Mouse (Mus musculus): ENCODE results near the gene Ncor2. TPM values are rescaled to one million over a fixed set of nuclear protein-coding genes. Genes with fewer than 3 reads are reported as not detected.

The Ncor2 gene
- polyA plus RNA-seq, 1 experiment from 2014 or later: 19.9 TPM

DNA sequence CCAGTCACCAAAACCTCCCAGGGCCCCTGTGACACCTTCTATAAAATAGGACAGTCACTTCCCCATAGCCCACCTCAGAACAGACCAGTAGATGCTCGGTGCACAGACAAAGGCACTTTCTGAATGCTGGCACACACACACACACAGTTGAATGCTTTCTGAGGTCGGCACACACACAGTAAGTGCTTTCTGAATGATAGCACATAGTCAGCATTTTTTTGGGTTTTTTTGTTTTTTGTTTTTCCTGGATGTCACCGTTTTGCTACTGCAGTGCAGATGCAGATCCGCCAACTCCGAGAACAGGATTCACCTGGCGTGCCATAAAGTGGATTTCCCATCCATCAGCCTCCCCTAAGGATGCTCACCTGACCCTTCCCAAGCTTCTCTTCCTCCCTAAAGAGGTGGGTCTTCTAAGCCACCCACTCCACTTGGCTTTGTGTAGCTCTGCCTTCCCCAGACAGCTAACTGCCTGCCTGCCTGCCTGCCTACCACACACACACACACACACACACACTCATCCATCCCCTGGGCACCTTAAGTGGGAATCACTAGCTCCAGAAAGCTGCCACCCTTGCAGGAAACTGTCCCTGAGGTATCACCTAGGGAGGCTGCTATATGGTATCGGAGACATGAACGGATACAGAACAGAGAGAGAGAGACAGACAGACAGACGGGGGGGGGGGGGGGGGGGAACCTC is 3.2 kb downstream of the Ncor2 start:
- Histone ChIP-seq H3K4me1 (ENCODE audit: control insufficient read depth, insufficient read depth, low read length) (peaks cover 75% of the 10 kb centered on the region), H3K4me3 (ENCODE audit: low read depth, low read length) (peak overlapping the region; percentile 72), H3K27ac (ENCODE audit: low read length) (peak overlapping the region; percentile 93), H3K27me3 (ENCODE audit: control insufficient read depth, insufficient read depth, low read depth, low read length) (no peaks in the 10 kb centered on the region), H3K36me3 (ENCODE audit: control insufficient read depth, insufficient read depth, low read length) (no peaks in the 10 kb centered on the region), H3K9me3 (replicated peaks; ENCODE audit: control insufficient read depth, low read length, poor library complexity, severe bottlenecking) (no peaks in the 10 kb centered on the region), H3K9ac (ENCODE audit: low read depth, low read length) (peak overlapping the region; percentile 77), H3K4me2 (ENCODE audit: low read length) (peak overlapping the region; percentile 89)
- ATAC-seq: no peak
- 53% methylated on average over 9 of the region's 9 CpGs for whole genome bisulfite sequencing

DNA sequence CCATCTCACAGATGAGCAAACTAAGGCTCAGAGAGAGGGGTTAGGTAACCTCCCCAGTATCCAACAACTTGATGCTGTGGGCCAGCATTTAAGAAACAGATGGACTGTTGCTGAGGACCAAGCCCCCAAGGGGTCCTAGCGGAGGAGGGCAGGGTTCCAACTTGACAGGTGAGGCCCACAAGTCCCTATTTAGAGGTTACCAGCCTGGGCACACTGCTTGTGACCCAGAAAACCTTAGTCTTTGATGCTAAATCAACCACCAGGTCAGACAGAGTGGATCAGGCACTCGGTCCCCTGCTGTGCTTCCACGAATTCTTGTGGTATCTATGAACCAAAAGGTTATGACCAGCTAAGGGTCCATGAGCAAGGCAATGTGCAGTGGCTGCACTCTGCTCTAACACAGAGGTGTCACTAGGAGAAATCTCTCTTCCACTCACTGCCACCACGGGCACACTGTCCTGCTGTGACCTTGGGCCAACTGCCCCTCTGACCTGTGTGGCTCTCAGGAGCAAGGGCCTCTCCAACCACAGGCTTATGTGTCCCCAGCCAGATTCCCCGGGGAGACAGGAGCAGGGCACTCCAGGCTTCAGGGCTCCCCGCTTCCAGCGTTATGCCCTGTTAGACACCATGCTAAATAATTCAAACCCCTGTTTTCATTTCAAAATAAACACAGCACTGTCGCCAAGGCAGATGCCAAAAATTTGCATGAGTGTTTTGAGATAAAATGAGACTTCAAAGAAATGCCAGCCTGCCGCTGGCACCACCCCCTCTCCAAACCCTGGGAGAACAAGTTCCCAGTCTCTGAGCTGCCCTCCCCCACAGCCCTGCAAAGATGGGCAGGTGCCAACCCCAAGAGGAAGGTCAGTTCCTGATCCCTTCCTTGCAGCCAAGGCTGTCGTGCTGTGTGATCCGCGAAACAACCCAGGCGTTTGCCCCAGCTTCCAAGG is 4.0 kb downstream of the Ncor2 start:
- no peaks in the 10 kb centered on the region for H3K36me3 ChIP-seq (ENCODE audit: control insufficient read depth, insufficient read depth, low read length)
- H3K9ac ChIP-seq (ENCODE audit: low read depth, low read length): 0 out of 2 replicates have a peak overlapping the region, but pooled peaks have one; percentile 36
- peak overlapping the region; percentile 11; the same call in 1 of the 2 replicates for H3K4me3 ChIP-seq (ENCODE audit: low read depth, low read length)
- peaks cover 75% of the 10 kb centered on the region for H3K4me1 ChIP-seq (ENCODE audit: control insufficient read depth, insufficient read depth, low read length)
- ATAC-seq: no peak
- no peaks in the 10 kb centered on the region for H3K27me3 ChIP-seq (ENCODE audit: control insufficient read depth, insufficient read depth, low read depth, low read length)
- 29% methylated on average over 13 of the region's 13 CpGs for WGBS
- H3K4me2 ChIP-seq (ENCODE audit: low read length): peak overlapping the region; percentile 89
- H3K27ac ChIP-seq (ENCODE audit: low read length): peak overlapping the region; percentile 93
- no peaks in the 10 kb centered on the region for H3K9me3 ChIP-seq (replicated peaks; ENCODE audit: control insufficient read depth, low read length, poor library complexity, severe bottlenecking)

DNA sequence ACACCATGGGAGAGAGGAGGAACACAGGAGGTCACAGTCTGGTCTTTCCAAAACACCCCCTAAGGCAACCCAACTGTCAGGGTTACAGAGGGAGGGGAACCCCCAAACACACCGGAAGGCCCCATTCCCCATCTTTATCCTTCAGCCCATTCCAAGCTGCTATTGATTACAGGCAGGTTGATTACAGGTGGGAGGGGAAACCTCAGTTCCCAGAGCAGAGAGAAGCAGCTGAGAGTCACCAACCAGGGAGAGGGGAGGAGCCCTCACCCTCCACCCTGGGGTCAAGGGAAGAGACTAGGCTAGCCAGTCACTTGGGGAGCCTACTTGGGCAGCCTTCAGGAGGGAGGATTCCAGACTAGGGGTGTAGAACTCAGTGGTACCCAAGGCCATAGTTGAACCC is 5.2 kb downstream of the Ncor2 start:
- Histone ChIP-seq H3K4me3 (ENCODE audit: low read depth, low read length) (no peak overlapping the region), H3K36me3 (ENCODE audit: control insufficient read depth, insufficient read depth, low read length) (no peaks in the 10 kb centered on the region), H3K27me3 (ENCODE audit: control insufficient read depth, insufficient read depth, low read depth, low read length) (no peaks in the 10 kb centered on the region), H3K4me2 (ENCODE audit: low read length) (no peak overlapping the region), H3K4me1 (ENCODE audit: control insufficient read depth, insufficient read depth, low read length) (peaks cover 70% of the 10 kb centered on the region), H3K9ac (ENCODE audit: low read depth, low read length) (no peak overlapping the region), H3K27ac (ENCODE audit: low read length) (peak overlapping the region; percentile 67), H3K9me3 (replicated peaks; ENCODE audit: control insufficient read depth, low read length, poor library complexity, severe bottlenecking) (no peaks in the 10 kb centered on the region)
- no peak for ATAC-seq
- 84% methylated on average over 1 of the region's 1 CpGs for WGBS

DNA sequence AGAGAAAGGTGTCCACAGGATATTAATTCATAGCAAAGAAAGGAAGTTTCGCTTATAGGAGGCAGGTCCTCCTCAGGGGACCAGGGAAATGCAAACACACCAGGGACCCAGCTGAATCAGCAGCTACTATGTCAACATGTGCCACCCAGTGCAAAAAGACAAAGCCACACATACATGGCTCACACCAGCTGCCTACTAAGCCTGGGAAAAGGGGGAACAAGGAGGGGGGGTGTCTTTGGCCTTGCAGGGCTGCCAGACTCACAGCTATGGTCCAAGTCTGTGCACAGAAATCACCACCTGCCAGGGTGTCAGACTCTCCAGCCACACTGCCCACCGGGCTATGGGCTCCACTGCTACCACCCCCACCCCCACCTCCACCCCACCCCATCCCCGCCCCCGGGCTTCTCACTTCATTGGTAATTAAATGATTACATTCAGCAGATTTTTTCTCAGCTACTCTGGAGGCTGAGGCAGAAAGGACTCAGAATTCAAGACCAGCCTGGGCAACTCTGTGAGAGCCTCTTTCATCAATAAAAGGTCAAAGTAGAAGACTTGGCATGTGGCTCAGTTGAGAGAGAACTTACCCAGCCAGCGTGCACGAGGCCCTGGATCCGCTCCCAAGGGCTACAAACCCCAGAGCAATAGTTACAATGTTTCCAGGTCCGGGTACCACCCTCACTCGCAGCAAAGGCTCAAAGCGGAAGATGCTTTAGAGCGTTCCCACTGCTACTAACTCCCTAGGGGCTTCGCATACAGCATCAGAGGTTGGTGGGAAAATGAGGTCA is 6.0 kb downstream of the Ncor2 start:
- Histone ChIP-seq H3K4me1 (ENCODE audit: control insufficient read depth, insufficient read depth, low read length) (peaks cover 70% of the 10 kb centered on the region), H3K4me2 (ENCODE audit: low read length) (0 out of 2 replicates have a peak overlapping the region, but pooled peaks have one; percentile 8), H3K9me3 (replicated peaks; ENCODE audit: control insufficient read depth, low read length, poor library complexity, severe bottlenecking) (no peaks in the 10 kb centered on the region), H3K27me3 (ENCODE audit: control insufficient read depth, insufficient read depth, low read depth, low read length) (no peaks in the 10 kb centered on the region), H3K36me3 (ENCODE audit: control insufficient read depth, insufficient read depth, low read length) (no peaks in the 10 kb centered on the region), H3K4me3 (ENCODE audit: low read depth, low read length) (no peak overlapping the region), H3K27ac (ENCODE audit: low read length) (peak overlapping the region; percentile 67), H3K9ac (ENCODE audit: low read depth, low read length) (no peak overlapping the region; the same call in 1 of the 2 replicates)
- no peak for ATAC-seq
- WGBS: 45% methylated on average over 12 of the region's 12 CpGs

DNA sequence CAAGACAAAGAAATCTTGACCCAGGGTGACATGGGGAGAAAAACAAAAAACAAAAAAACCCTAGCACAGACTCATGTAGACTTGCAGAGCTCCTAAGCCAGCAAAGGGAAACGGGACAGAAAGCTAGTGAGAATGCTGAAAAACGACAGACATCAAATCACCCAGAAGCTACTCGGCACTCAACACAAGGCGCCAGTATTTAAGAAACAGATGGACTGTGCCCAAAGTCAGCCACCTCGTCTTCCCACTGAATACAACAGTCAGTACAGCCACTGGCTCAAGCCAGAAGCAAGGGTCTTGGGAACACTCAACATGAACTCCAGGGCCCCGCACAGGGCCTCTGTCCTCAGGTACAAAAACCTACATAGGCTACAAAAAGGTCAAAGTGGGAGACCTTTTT is 7.8 kb downstream of the Ncor2 start:
- H3K36me3 ChIP-seq (ENCODE audit: control insufficient read depth, insufficient read depth, low read length): no peaks in the 10 kb centered on the region
- H3K27ac ChIP-seq (ENCODE audit: low read length): no peak overlapping the region; the same call in 1 of the 2 replicates
- no peak overlapping the region for H3K9ac ChIP-seq (ENCODE audit: low read depth, low read length)
- H3K9me3 ChIP-seq (replicated peaks; ENCODE audit: control insufficient read depth, low read length, poor library complexity, severe bottlenecking): no peaks in the 10 kb centered on the region
- no peak for ATAC-seq
- no peaks in the 10 kb centered on the region for H3K27me3 ChIP-seq (ENCODE audit: control insufficient read depth, insufficient read depth, low read depth, low read length)
- no peak overlapping the region for H3K4me3 ChIP-seq (ENCODE audit: low read depth, low read length)
- WGBS: 52% methylated on average over 6 of the region's 6 CpGs
- H3K4me2 ChIP-seq (ENCODE audit: low read length): no peak overlapping the region
- peaks cover 60% of the 10 kb centered on the region for H3K4me1 ChIP-seq (ENCODE audit: control insufficient read depth, insufficient read depth, low read length)

DNA sequence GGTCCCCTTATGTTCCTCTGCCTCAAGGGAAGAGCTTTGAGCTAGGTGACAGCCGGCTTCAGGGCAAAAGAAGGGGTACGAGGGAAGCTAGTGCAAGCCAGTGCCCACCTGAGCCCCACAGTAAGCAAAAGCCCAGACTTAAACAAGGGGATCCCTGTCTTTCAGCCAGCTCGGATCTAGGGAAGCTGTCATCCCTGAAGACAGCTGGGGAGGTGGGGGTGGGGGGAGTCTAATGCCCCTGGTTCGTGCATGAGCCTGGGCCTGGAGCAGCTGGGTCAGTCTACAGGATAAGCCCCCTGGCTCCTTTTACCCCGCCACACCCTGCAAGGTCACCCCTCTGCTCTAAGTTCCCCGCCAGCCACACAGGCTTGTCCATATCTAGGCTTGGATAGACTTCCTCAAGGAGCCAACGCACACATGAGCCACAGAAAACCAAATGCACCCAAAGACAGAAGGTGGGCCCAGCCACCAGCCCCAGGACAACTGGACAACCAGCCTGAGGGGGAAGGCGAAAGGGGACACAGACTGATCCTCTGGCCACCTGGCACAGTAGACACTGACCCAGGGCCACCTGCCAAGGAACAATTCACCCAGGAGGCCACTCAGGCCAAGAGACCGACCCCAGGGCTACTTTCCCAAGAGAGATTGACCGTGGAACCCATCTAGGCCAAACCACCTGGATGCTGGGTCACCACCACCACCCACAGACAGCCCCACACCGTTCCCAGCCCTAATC is 8.7 kb downstream of the Ncor2 start:
- Histone ChIP-seq H3K4me2 (ENCODE audit: low read length) (no peak overlapping the region), H3K4me3 (ENCODE audit: low read depth, low read length) (no peak overlapping the region), H3K27ac (ENCODE audit: low read length) (no peak overlapping the region), H3K27me3 (ENCODE audit: control insufficient read depth, insufficient read depth, low read depth, low read length) (no peaks in the 10 kb centered on the region), H3K9me3 (replicated peaks; ENCODE audit: control insufficient read depth, low read length, poor library complexity, severe bottlenecking) (no peaks in the 10 kb centered on the region), H3K9ac (ENCODE audit: low read depth, low read length) (no peak overlapping the region), H3K4me1 (ENCODE audit: control insufficient read depth, insufficient read depth, low read length) (peaks cover 58% of the 10 kb centered on the region), H3K36me3 (ENCODE audit: control insufficient read depth, insufficient read depth, low read length) (no peaks in the 10 kb centered on the region)
- WGBS: 66% methylated on average over 11 of the region's 11 CpGs
- no peak for ATAC-seq

DNA sequence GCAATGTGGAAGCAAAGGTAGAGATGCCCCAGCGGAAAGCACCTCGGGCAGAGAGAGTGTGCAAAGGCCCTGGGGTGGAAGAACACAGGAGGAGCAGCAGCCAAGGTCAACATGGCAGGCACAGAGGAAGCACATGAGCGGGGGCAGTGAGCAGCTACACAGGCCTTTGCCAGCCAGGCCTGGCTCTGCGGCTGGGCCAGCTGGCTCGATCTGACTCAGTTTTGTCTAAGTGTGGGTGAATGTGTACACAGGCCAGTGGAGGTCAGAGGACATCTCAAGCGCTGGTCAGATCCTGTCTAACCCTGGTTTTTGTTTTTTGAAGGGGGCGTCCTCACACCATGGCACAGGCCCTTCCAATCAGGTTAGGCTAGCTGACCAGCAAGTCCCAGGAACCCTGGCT is 10.9 kb downstream of the Ncor2 start:
- H3K36me3 ChIP-seq (ENCODE audit: control insufficient read depth, insufficient read depth, low read length): no peaks in the 10 kb centered on the region
- no peak overlapping the region for H3K4me2 ChIP-seq (ENCODE audit: low read length)
- H3K9ac ChIP-seq (ENCODE audit: low read depth, low read length): no peak overlapping the region
- H3K27me3 ChIP-seq (ENCODE audit: control insufficient read depth, insufficient read depth, low read depth, low read length): no peaks in the 10 kb centered on the region
- no peaks in the 10 kb centered on the region for H3K9me3 ChIP-seq (replicated peaks; ENCODE audit: control insufficient read depth, low read length, poor library complexity, severe bottlenecking)
- WGBS: 86% methylated on average over 7 of the region's 7 CpGs
- no peak overlapping the region for H3K27ac ChIP-seq (ENCODE audit: low read length)
- no peak overlapping the region for H3K4me3 ChIP-seq (ENCODE audit: low read depth, low read length)
- H3K4me1 ChIP-seq (ENCODE audit: control insufficient read depth, insufficient read depth, low read length): peaks cover 62% of the 10 kb centered on the region
- no peak for ATAC-seq

DNA sequence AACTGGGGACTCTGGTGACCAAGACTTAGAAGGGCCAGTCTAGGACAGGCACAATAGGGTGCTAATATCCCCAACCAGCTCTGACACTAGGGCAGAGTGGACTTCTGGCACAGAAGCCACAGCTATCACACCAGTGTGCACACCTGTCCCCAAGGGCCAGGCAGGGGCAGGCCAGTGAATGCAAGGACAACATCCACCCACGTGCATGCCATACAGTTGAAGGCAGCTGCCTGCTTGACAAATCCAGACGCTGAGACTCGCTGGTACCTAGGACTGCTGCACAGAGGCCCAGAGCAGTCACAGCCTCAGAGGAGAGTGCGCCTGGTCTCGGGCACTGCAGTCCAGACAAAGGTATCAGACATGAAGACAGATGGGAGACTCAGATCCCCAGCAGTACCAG is 11.5 kb downstream of the Ncor2 start:
- H3K9me3 ChIP-seq (replicated peaks; ENCODE audit: control insufficient read depth, low read length, poor library complexity, severe bottlenecking): no peaks in the 10 kb centered on the region
- no peak overlapping the region for H3K9ac ChIP-seq (ENCODE audit: low read depth, low read length)
- WGBS: 70% methylated on average over 5 of the region's 5 CpGs
- no peak overlapping the region for H3K4me2 ChIP-seq (ENCODE audit: low read length)
- H3K27ac ChIP-seq (ENCODE audit: low read length): no peak overlapping the region
- no peaks in the 10 kb centered on the region for H3K36me3 ChIP-seq (ENCODE audit: control insufficient read depth, insufficient read depth, low read length)
- no peaks in the 10 kb centered on the region for H3K27me3 ChIP-seq (ENCODE audit: control insufficient read depth, insufficient read depth, low read depth, low read length)
- H3K4me3 ChIP-seq (ENCODE audit: low read depth, low read length): no peak overlapping the region
- H3K4me1 ChIP-seq (ENCODE audit: control insufficient read depth, insufficient read depth, low read length): peaks cover 62% of the 10 kb centered on the region
- no peak for ATAC-seq
